Mouse (Mus musculus) neural tube, embryonic 12.5 days (tissue): ENCODE measurements at regions not wholly inside any gene's neighbourhood (a gene's known extent, or its start where the extent isn't known, plus 50 kb on each side); places are given as distances from the start of the nearest gene placed in this dataset.

Source experiments
- ATAC-seq: fragments of 200-750 bp; cut with Nextera tagmentation; 2 replicates; pipeline ENCODE4 v1.8.0; 2017; ENCODE audit warnings: low read depth, mild to moderate bottlenecking, moderate TSS enrichment, moderate library complexity; ENCODE audit not compliant: low FRiP score
- H3K27ac ChIP-seq: fragments of 300-500 bp; sonication (generic); 2 replicates; pipeline ENCODE4 v1.5.1; 2016
- H3K27me3 ChIP-seq: fragments of 300-500 bp; sonication (generic); replicated peaks from 2 replicates; pipeline ENCODE4 v1.6.1; 2016; ENCODE audit warnings: mild to moderate bottlenecking
- H3K36me3 ChIP-seq: fragments of 300-500 bp; sonication (generic); 2 replicates; pipeline ENCODE4 v1.6.1; 2016; ENCODE audit warnings: mild to moderate bottlenecking
- H3K4me1 ChIP-seq: fragments of 300-500 bp; sonication (generic); 2 replicates; pipeline ENCODE4 v1.6.1; 2016
- H3K4me2 ChIP-seq: fragments of 300-500 bp; sonication (generic); replicated peaks from 2 replicates; pipeline ENCODE4 v1.6.1; 2016; ENCODE audit warnings: mild to moderate bottlenecking
- H3K4me3 ChIP-seq: fragments of 300-500 bp; sonication (generic); 2 replicates; pipeline ENCODE4 v1.5.1; 2016
- H3K9ac ChIP-seq: fragments of 300-500 bp; sonication (generic); 2 replicates; pipeline ENCODE4 v1.6.1; 2016; ENCODE audit warnings: mild to moderate bottlenecking
- H3K9me3 ChIP-seq: fragments of 300-500 bp; sonication (generic); 2 replicates; pipeline ENCODE4 v1.6.1; 2016; ENCODE audit warnings: mild to moderate bottlenecking
- WGBS: fragments of 180-500 bp; shearing (Covaris S2); methylation state at CpG from one replicate; pipeline ENCODE4 v1.1.7; 2016; 5-methylcytosine and 5-hydroxymethylcytosine counted together

GRCm38 (mm10) chr15:67283275-67283972 lies 782.7 kb upstream of the Lrrc6 start:
- no peak overlapping the region for H3K9ac ChIP-seq
- no peaks in the 10 kb centered on the region for H3K27me3 ChIP-seq
- ATAC-seq, result no peak
- no peaks in the 10 kb centered on the region for H3K36me3 ChIP-seq
- no peak overlapping the region for H3K4me2 ChIP-seq
- no peaks in the 10 kb centered on the region for H3K4me1 ChIP-seq
- no peak overlapping the region for H3K4me3 ChIP-seq
- H3K9me3 ChIP-seq, result no peaks in the 10 kb centered on the region
- 86% methylated on average over 3 of the region's 3 CpGs for WGBS
- no peak overlapping the region for H3K27ac ChIP-seq

DNA sequence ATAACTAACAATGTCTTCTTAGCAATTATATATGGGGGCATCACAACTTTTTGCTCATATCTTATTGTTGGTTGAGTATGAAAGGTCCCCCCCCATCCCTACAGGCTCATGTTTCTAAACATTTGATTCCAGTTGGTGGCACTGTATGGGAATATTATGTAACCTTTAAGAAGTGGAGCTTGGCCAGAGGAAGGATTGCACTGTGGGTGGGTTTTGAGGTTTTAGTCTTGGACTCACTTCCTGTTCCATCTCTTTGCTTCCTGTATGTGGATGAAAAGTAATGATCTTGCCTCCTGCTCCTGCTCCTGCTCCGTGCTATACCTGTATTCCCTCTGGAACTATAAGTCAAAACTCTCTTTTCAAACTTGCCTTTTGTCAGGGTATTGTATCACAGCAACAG lies 778.2 kb upstream of the Lrrc6 start:
- no peak overlapping the region for H3K4me3 ChIP-seq
- H3K4me2 ChIP-seq, result no peak overlapping the region
- no peak overlapping the region for H3K27ac ChIP-seq
- H3K27me3 ChIP-seq, result no peaks in the 10 kb centered on the region
- ATAC-seq, result no peak
- WGBS, result 79% methylated on average over 1 of the region's 1 CpGs
- no peaks in the 10 kb centered on the region for H3K4me1 ChIP-seq
- no peak overlapping the region for H3K9ac ChIP-seq
- H3K9me3 ChIP-seq, result no peaks in the 10 kb centered on the region
- H3K36me3 ChIP-seq, result no peaks in the 10 kb centered on the region

GRCm38 (mm10) chr15:67275058-67275457 lies 774.3 kb upstream of the Lrrc6 start:
- Histone ChIP-seq H3K4me3 (no peak overlapping the region), H3K36me3 (no peaks in the 10 kb centered on the region), H3K9ac (no peak overlapping the region), H3K27me3 (no peaks in the 10 kb centered on the region), H3K4me2 (no peak overlapping the region), H3K27ac (no peak overlapping the region), H3K9me3 (no peaks in the 10 kb centered on the region), H3K4me1 (no peaks in the 10 kb centered on the region)
- ATAC-seq, result no peak

- no peak overlapping the region for H3K4me3 ChIP-seq
- no peaks in the 10 kb centered on the region for H3K9me3 ChIP-seq
- no peak for ATAC-seq
- no peaks in the 10 kb centered on the region for H3K27me3 ChIP-seq
- H3K27ac ChIP-seq, result no peak overlapping the region
- H3K9ac ChIP-seq, result no peak overlapping the region
- H3K36me3 ChIP-seq, result no peaks in the 10 kb centered on the region
- H3K4me1 ChIP-seq, result no peaks in the 10 kb centered on the region
- no peak overlapping the region for H3K4me2 ChIP-seq
- 92% methylated on average over 2 of the region's 2 CpGs for WGBS
Observed at GRCm38 (mm10) chr15:67272397-67272796, 771.7 kb upstream of the Lrrc6 start.

- H3K9me3 ChIP-seq, result no peaks in the 10 kb centered on the region
- no peak overlapping the region for H3K4me3 ChIP-seq
- H3K4me1 ChIP-seq, result no peaks in the 10 kb centered on the region
- WGBS, result 81% methylated on average over 6 of the region's 6 CpGs
- H3K4me2 ChIP-seq, result no peak overlapping the region
- ATAC-seq, result no peak
- H3K27me3 ChIP-seq, result no peaks in the 10 kb centered on the region
- H3K9ac ChIP-seq, result no peak overlapping the region
- no peaks in the 10 kb centered on the region for H3K36me3 ChIP-seq
- no peak overlapping the region for H3K27ac ChIP-seq
Observed at GRCm38 (mm10) chr15:67263723-67264122, 763.0 kb upstream of the Lrrc6 start.

DNA sequence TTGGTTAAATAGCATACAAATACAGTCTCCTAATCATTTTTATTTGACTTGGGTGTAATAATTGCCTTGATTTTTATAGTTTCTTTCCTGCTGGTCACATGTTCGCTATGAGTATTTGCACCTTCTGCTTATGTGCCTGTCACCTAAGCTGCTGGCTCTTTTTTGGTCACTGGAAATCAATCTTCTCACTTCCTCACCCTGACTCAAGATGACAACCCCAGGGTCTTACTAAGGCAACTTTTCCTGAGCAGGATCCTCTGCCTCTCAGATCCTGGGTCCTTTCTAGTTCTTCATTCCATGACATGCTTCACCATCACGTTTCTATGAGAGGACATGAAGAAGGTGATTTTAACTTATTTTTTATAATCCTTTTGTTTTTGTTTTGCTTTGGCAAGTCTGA lies 762.6 kb upstream of the Lrrc6 start:
- Histone ChIP-seq H3K4me2 (no peak overlapping the region), H3K27ac (no peak overlapping the region), H3K9ac (no peak overlapping the region), H3K36me3 (no peaks in the 10 kb centered on the region), H3K9me3 (no peaks in the 10 kb centered on the region), H3K4me3 (no peak overlapping the region), H3K27me3 (no peaks in the 10 kb centered on the region), H3K4me1 (no peaks in the 10 kb centered on the region)
- WGBS, result 82% methylated on average over 2 of the region's 2 CpGs
- ATAC-seq, result no peak

DNA sequence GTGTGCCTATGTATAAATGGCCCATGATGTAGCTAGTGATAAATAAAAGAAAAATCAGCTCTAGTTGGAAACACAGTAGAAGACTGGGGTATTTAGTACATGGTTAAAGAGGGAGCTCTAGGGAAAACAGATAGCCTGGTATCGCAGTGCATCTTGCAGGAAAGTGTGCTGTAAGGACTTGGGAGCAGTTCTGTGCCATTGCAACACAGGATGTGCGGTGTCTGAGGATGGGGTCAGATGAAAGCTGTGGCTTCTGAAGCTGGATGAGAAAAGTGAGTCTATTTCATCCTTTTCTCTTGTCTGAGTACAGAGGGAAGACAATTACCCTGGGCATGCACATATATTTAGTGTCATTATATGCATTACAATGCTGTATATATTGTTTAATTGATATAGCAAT lies 761.6 kb upstream of the Lrrc6 start:
- Histone ChIP-seq H3K36me3 (no peaks in the 10 kb centered on the region), H3K4me3 (no peak overlapping the region), H3K27ac (no peak overlapping the region), H3K4me2 (no peak overlapping the region), H3K27me3 (no peaks in the 10 kb centered on the region), H3K9me3 (no peaks in the 10 kb centered on the region), H3K9ac (no peak overlapping the region), H3K4me1 (no peaks in the 10 kb centered on the region)
- WGBS, result 89% methylated on average over 2 of the region's 2 CpGs
- no peak for ATAC-seq

DNA sequence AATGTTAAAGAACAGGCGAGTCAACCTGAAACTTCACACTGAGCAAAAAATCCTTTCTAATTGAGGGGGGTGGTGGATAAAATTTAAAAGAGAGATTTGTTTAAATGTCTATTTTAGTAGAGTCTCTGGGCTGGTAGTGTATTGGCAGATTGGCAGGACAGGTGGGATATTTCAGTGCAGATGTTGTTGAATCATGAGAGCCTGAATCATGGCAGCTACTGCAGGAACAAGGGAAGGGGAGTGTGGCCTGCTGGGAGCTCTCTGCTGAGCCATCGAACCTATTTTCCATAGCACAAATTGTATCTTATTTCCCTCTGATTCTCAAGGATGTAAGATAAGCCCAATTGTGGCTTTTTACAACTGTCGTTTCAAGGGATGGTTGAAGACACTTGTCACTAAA lies 760.0 kb upstream of the Lrrc6 start:
- WGBS, result 84% methylated on average over 3 of the region's 3 CpGs
- Histone ChIP-seq H3K9ac (no peak overlapping the region), H3K4me2 (no peak overlapping the region), H3K36me3 (no peaks in the 10 kb centered on the region), H3K4me3 (no peak overlapping the region), H3K27me3 (no peaks in the 10 kb centered on the region), H3K27ac (no peak overlapping the region), H3K4me1 (no peaks in the 10 kb centered on the region), H3K9me3 (no peaks in the 10 kb centered on the region)
- ATAC-seq, result no peak

- no peak for ATAC-seq
- Histone ChIP-seq H3K36me3 (no peaks in the 10 kb centered on the region), H3K4me1 (peaks cover 7% of the 10 kb centered on the region; the same call in 1 of the 2 replicates), H3K27ac (no peak overlapping the region), H3K9me3 (no peaks in the 10 kb centered on the region), H3K4me2 (no peak overlapping the region), H3K4me3 (no peak overlapping the region), H3K27me3 (no peaks in the 10 kb centered on the region), H3K9ac (no peak overlapping the region)
- WGBS, result 44% methylated on average over 4 of the region's 4 CpGs
Observed at GRCm38 (mm10) chr15:67249147-67249546, 748.4 kb upstream of the Lrrc6 start.

DNA sequence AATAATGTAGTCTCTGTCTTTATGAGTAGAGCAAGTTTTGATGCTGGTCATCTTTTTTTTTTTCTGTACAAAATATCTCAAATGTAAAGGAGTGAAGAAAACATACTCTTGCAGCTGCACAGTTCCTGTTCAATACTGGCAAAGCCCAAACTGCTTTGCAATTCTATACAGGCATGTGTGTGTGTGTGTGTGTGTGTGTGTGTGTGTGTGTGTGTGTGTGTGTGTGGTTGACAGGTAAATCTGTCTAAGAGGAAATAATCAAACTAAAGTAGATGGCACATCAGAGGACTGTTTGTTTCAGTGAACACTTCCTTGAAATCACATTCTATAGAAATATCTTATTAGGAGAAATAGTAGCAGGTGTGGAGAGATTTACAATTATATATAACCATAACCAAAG lies 747.8 kb upstream of the Lrrc6 start:
- Histone ChIP-seq H3K9me3 (no peaks in the 10 kb centered on the region), H3K4me1 (peaks cover 7% of the 10 kb centered on the region; the same call in 1 of the 2 replicates), H3K27me3 (no peaks in the 10 kb centered on the region), H3K36me3 (no peaks in the 10 kb centered on the region), H3K9ac (no peak overlapping the region), H3K27ac (no peak overlapping the region), H3K4me3 (no peak overlapping the region), H3K4me2 (no peak overlapping the region)
- no peak for ATAC-seq

DNA sequence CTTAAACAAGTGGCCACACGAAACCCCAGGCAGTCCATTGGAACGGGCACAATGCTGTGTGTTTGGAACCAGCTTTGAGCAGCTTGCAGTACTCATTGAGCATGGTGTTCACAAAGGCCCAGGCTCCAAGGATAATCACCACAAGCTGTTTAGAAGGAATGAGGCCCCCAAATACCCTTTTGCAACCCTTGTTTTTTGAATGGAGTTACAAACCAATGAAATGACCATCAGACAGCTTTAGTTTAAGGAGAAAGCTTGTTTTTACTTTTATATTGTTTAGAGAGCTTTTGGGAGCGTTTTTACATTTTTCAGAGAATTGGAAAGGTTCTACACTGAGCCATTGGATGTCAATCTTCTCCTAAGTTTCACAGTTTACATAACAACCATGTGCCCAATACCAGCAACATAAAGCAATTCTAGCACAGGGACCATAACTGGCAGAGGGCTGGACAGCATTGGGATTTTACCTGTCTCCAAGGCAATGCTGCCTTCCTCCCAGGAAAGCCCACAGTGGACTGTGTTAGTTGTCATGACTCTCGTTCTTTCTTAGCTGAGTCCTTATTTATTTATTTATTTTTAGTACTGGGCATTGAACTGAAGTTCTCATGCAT lies 745.1 kb upstream of the Lrrc6 start:
- Histone ChIP-seq H3K9ac (no peak overlapping the region), H3K9me3 (no peaks in the 10 kb centered on the region), H3K27me3 (no peaks in the 10 kb centered on the region), H3K4me2 (0 out of 2 replicates have a peak overlapping the region, but pooled peaks have one; percentile 14), H3K4me1 (peaks cover 7% of the 10 kb centered on the region; the same call in 1 of the 2 replicates), H3K36me3 (no peaks in the 10 kb centered on the region), H3K27ac (no peak overlapping the region), H3K4me3 (no peak overlapping the region)
- ATAC-seq, result peak; percentile 83
- 34% methylated on average over 4 of the region's 4 CpGs for WGBS

DNA sequence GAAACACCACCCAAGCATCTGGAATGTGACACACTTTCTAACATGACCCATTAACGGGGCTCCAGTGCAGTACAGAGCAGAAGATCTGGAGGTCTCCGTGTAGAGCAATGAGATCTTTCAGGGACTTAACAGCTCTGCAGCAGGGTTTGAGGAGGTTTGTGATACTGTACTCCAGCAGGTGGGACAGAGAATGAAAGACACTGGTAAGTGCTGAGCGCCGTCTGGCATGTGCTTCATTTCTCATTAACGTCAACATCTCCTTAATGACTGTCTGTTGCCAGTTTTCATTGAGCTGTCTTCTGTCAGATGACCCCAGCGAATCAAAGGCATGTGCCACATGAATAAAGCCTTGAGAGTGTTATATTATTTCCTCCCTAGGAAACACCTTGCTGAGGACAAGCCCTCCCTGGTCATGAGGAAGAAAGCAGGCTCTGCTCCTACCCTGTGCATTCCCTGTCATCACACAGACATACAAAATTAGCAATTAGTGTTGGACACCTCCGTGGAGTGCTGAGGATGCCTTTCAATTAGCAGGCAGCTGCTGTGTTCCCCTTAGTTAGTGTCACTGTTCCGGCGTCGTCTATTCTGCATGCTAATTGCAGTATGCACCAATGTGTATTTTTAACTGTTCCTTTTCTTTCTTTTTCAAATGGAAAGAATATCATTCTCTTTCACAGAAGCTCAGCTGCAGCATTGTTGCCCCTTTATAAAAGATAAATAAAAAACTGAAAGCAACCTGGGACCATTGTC lies 744.4 kb upstream of the Lrrc6 start:
- Histone ChIP-seq H3K9ac (no peak overlapping the region), H3K27me3 (no peaks in the 10 kb centered on the region), H3K4me3 (no peak overlapping the region), H3K27ac (no peak overlapping the region), H3K4me2 (0 out of 2 replicates have a peak overlapping the region, but pooled peaks have one; percentile 14), H3K36me3 (no peaks in the 10 kb centered on the region), H3K9me3 (no peaks in the 10 kb centered on the region), H3K4me1 (peaks cover 7% of the 10 kb centered on the region; the same call in 1 of the 2 replicates)
- WGBS, result 35% methylated on average over 10 of the region's 10 CpGs
- ATAC-seq, result peak; percentile 90
